Mouse (Mus musculus) cerebellum, postnatal 25 days (tissue): Measurements from ENCODE around the gene Tnfsf9.
A peak's percentile ranks its signal among the peaks of the same experiment; 100 is the strongest.
"Not testable (repeated sequence)": the region's sequence is repeated elsewhere in the genome, so short reads cannot be mapped to it uniquely, and the experiment has no call there.

Source experiments
- DNase-seq, 2 experiments: peaks; one replicate each; pipeline ENCODE4 v3.0.0; 2021; ENCODE audit warnings: mixed read lengths in 2 of 2

Tnfsf9 gene

GRCm38 (mm10) chr17:57095855-57096622, 9.1 kb upstream of the Tnfsf9 start:
- DNase-seq: peak in 1 of 2 experiments; percentile 32

DNA sequence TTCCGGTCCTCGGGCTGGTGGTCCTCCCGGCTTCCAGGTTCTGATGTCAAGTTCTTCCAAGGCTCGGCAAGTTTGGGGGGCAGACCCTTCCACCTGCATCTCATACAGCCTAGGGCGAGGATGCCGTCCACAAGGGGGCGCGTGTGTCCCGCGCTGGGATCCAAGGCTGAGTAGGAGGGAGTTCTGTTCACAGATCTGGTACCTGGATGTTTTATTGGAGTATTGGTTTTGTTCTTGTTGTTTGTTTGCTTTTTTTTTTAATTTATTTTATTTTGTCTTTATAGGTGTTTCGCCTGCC, 8.6 kb upstream of the Tnfsf9 start:
- DNase-seq: peak; percentile 90 to 94

DNA sequence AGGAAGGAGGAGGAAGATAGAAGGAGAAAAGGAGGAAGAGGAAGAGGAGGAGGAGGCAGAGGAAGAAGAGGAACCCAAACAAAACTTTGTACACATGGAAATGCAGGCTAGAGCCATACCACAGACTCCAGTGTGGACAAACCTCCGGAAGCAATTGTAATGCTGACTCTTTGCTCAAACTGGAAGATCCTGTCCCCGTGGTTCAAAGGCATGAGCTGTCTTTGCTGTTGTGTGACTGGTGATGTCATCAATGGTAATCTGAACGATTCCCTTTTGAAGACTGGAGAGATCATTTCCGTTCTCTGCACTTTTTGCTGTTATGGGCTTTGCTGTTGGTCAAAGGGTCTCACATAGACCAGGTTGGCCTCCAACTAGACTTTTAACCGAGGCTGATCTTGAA, 6.8 kb upstream of the Tnfsf9 start:
- no peak for DNase-seq

GRCm38 (mm10) chr17:57099629-57100325, 5.3 kb upstream of the Tnfsf9 start:
- peak in 1 of 2 experiments; percentile 23 for DNase-seq

DNA sequence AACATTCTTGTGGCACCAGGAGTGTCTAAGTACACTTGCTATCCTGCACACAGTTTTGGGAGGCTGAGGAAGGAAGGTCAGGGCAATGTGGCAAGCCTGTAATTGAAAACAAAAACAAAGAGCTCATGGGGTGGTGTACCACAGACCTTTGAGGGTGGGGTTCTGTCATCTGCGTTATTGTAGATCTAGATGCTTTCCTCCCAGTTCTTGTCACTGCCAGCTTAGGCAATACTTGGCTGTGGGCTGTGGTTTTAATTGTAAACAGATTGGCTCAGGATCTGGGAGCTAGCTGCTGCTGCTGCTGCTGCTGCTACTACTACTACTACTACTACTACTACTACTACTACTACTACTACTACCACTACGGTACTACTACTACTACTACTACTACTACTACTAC, 2.8 kb upstream of the Tnfsf9 start:
- DNase-seq: no peak

DNA sequence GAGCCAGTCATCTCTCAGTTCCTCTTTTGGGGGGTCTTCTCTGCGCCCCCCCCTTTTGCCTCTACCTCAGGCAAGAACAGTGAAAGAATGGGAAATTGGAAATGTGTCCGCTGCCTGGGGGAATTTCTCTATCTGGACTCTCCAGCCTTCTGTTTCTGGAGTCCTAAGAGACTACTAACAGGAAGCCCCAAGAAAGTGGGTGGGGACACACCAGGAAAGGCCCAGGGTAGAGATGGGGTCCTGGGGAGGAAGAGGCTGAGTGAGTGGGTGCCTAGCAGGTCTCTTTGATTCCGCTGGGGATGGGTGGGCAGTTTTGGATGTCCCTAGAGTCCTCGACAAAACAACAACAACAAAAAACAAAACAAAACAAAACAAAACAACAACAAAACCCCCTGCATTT, 629 bp upstream of the Tnfsf9 start:
- no peak for DNase-seq

GRCm38 (mm10) chr17:57106035-57106368, 877 bp downstream of the Tnfsf9 start:
- no peak for DNase-seq

GRCm38 (mm10) chr17:57107064-57107463, 1.9 kb downstream of the Tnfsf9 start:
- DNase-seq: no peak

- DNase-seq: peak in 1 of 2 experiments; percentile 12
Observed at GRCm38 (mm10) chr17:57108040-57108665, 3.0 kb downstream of the Tnfsf9 start.

- DNase-seq: no peak
Observed at GRCm38 (mm10) chr17:57108666-57109171, 3.6 kb downstream of the Tnfsf9 start.

DNA sequence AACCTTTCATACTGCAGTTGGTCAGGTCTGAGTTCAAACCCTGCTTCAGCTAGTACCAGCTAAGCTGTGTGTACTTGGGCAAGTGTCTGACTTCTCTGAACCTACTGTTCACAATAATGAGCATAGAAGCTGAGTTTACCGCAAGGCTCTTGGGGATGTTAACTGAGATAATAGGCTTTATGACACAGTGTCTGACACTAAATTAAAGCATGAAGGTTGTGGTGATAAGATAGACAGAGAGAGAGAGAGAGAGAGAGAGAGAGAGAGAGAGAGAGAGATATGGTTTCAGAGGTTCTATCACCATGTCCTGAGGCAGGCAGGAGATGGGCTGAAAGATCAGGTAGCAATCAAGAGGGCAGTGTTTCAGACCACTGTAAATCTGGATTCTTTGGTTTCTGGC, 4.9 kb downstream of the Tnfsf9 start:
- no peak for DNase-seq

GRCm38 (mm10) chr17:57112768-57113474, 7.8 kb downstream of the Tnfsf9 start:
- DNase-seq: no peak

DNA sequence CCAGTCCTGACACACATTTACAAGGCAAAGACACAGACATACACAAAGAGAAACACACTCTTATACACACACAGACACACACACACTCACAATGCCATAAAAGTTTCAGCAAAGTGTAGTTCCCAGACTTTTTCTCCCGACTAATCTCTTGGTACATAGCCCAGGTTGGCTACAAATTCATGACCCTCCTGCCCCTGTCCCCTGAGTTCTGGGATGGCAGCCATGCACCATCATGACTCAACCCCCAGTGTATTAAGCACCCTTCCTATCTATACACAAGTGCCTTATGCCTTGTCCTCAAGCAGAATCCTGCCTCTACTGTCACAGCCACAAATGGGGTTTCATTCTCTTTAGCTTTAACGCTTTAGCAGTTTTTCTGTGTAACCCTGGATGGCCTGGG, 11.7 kb downstream of the Tnfsf9 start:
- no peak for DNase-seq

- no peak for DNase-seq
Observed at GRCm38 (mm10) chr17:57118524-57119349, 13.6 kb downstream of the Tnfsf9 start.

- no peak for DNase-seq
Observed at GRCm38 (mm10) chr17:57121856-57122255, 16.7 kb downstream of the Tnfsf9 start.

DNA sequence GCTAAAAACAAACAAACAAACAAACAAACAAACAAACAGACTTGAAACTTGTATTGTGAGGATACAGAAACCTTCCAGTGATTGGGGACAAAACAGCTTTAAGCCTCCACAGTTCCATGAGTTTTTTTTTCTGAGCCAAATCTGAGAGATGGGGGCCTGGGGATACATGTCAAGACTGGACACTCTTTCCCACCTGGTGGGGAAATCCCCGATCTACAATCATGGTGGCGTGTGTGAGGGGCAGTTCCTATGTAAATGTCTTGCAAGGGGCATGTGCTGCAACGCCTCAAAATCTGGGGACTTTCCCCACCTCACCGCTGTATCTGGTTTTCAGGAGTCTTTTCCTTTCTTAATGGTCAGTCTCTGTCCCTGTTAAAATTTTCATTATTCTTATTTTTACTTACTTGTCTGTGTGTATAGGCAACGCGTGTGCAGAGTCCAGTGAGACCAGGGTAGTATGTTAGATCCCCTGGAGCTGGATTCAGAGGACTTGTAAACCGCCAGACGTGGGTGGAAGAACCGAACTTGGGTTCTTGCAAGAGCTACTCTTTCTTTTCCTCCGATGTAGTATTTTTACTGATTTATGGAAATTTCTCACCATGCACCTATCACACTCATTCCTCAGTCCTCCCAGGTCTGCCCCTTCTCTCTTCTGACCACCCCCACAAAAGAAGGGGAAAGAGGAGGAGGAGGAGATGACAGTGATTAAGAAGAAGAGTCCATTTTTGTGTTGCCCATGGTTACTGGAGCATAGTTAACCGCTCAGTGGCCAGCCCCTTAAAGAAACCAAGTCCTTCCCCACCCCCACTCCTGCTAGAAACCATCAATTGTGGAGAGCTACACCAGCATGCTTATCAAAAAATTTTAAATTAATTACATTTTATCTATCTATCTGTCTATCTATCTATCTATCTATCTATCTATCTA, 18.3 kb downstream of the Tnfsf9 start:
- no peak for DNase-seq

DNA sequence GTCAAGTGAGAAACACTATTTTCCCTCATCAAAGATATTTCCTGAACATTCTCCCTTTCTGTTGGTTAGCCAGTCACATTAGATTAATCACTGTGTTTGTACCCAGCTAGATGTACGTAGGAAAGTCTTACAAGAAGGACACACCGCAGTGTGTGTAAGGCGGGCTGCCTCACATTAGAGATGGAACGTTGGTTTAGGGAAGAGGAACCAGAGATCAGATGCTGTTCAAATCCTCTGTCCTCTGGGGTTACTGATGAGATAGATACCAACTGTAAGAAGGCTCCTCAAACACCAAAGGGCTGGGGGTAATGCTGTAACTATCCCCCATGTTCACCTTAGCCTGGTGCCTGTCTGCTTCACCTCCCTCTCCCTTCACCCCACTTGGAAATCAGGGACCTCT, 19.7 kb downstream of the Tnfsf9 start:
- no peak for DNase-seq

- DNase-seq: no peak
Observed at GRCm38 (mm10) chr17:57125853-57126622, 20.9 kb downstream of the Tnfsf9 start.

GRCm38 (mm10) chr17:57131793-57132192, 26.7 kb downstream of the Tnfsf9 start:
- no peak for DNase-seq

- not testable (repeated sequence) for DNase-seq
Observed at GRCm38 (mm10) chr17:57134021-57134420, 28.9 kb downstream of the Tnfsf9 start.
